In genomic region chr15:102245891-102246741, GRCm38 (mm10) we compare ENCODE assay signal across 8 mouse cellular contexts. TPM values are rescaled to one million over a fixed set of nuclear protein-coding genes. Genes with fewer than 3 reads are reported as not detected.
DNase-seq lines count a peak whose midpoint lies in the region; ATAC-seq and TF ChIP-seq lines count a peak whose summit lies in the region.

No protein-coding gene starts in this region.

- H3K9ac ChIP-seq in forebrain, embryonic 15.5 days (replicated peaks) = peak overlapping the region; percentile 53
- peak overlapping the region; percentile 63 for H3K9ac ChIP-seq in neural tube, embryonic 15.5 days (replicated peaks)

- no peak for TF ChIP-seq CTCF in layer of hippocampus, adult 2 months (conservative IDR thresholded peaks at IDR 0.05)
- no peak for TF ChIP-seq CTCF in lung, adult 2 months (IDR thresholded peaks at IDR 0.05; ENCODE audit: insufficient read depth, low read length)

- peak; percentile 90; the same call in 1 of the 2 replicates for TF ChIP-seq POLR2A in lung, adult 2 months (IDR thresholded peaks at IDR 0.05; ENCODE audit: borderline replicate concordance, extremely low read depth, low read depth, low read length)

- H3K27ac ChIP-seq in forebrain, embryonic 15.5 days (replicated peaks) = peak overlapping the region; percentile 91
- peak overlapping the region; percentile 95 for H3K27ac ChIP-seq in layer of hippocampus, adult 2 months
- H3K27ac ChIP-seq in neural tube, embryonic 15.5 days (replicated peaks) = peak overlapping the region; percentile 89

- peak overlapping the region; percentile 61 for H3K4me3 ChIP-seq in forebrain, embryonic 15.5 days
- peak overlapping the region; percentile 79 for H3K4me3 ChIP-seq in layer of hippocampus, adult 2 months
- peak overlapping the region; percentile 74 for H3K4me3 ChIP-seq in lung, adult 2 months (replicated peaks; ENCODE audit: extremely low read depth, low read depth, low read length)
- H3K4me3 ChIP-seq in neural tube, embryonic 15.5 days (replicated peaks) = peak overlapping the region; percentile 59

- peaks cover 51% of the 10 kb centered on the region for H3K4me1 ChIP-seq in forebrain, embryonic 15.5 days
- peaks cover 27% of the 10 kb centered on the region for H3K4me1 ChIP-seq in lung, adult 2 months (ENCODE audit: control insufficient read depth, insufficient read depth, low read length)
- peaks cover 68% of the 10 kb centered on the region for H3K4me1 ChIP-seq in neural tube, embryonic 15.5 days

- no peaks in the 10 kb centered on the region for H3K36me3 ChIP-seq in forebrain, embryonic 15.5 days
- no peaks in the 10 kb centered on the region for H3K36me3 ChIP-seq in neural tube, embryonic 15.5 days

- peak; percentile 98 for DNase-seq in ES-CJ7 (ENCODE audit: low read depth, low spot score)
- DNase-seq in c-Kit-positive CD71-negative TER-119-negative erythroid progenitor cells, embryonic 14.5 days (ENCODE audit: low read depth) = peak; percentile 60
- peak; percentile 69 for DNase-seq in heart, postnatal 25 days (ENCODE audit: low spot score)
- DNase-seq in layer of hippocampus, adult 2 months (ENCODE audit: low spot score in 2 of 2) = peak; percentile 66 to 78
- peak; percentile 74 for DNase-seq in lung, adult 2 months
- DNase-seq in thymus, postnatal 14 days = peak; percentile 74

- H3K4me2 ChIP-seq in forebrain, embryonic 15.5 days (replicated peaks) = peak overlapping the region; percentile 94
- H3K4me2 ChIP-seq in neural tube, embryonic 15.5 days = peak overlapping the region; percentile 98

- ATAC-seq in forebrain, embryonic 15.5 days (replicated peaks) = peak; percentile 93
- peak; percentile 91 for ATAC-seq in neural tube, embryonic 15.5 days (ENCODE audit: low FRiP score)

- intact Hi-C loops in heart, postnatal 25 days (cut with DNase I) = no loop called here

- under 1% methylated on average over 39 of the region's 44 CpGs for WGBS in forebrain, embryonic 15.5 days
- whole genome bisulfite sequencing in lung, adult 2 months = under 1% methylated on average over 41 of the region's 44 CpGs
- under 1% methylated on average over 40 of the region's 44 CpGs for WGBS in neural tube, embryonic 15.5 days

- H3K27me3 ChIP-seq in forebrain, embryonic 15.5 days = peaks cover 27% of the 10 kb centered on the region
- peaks cover 41% of the 10 kb centered on the region for H3K27me3 ChIP-seq in neural tube, embryonic 15.5 days (replicated peaks)

- no peaks in the 10 kb centered on the region for H3K9me3 ChIP-seq in forebrain, embryonic 15.5 days
- H3K9me3 ChIP-seq in neural tube, embryonic 15.5 days (replicated peaks) = no peaks in the 10 kb centered on the region

RNA-seq across cellular contexts. Expression of gene Rarg, which starts 11.2 kb away (rescaled TPM):
- polyA plus RNA-seq in forebrain, embryonic 15.5 days (2015; fragmentation: Nextera tagmentation; extraction: Ambion mirVana) = 5.9 and 6.2 TPM in 2 replicates
- total RNA-seq in heart, postnatal 25 days (2021) = 10 to 100 TPM; 17.0 to 20.8 TPM
- 10 to 100 TPM; 12.2 to 14.1 TPM for total RNA-seq in layer of hippocampus, adult 2 months (2021)
- polyA plus RNA-seq in lung, adult 2 months (2012; rRNA removed) = 75.1 and 93.9 TPM in 2 replicates
- polyA plus RNA-seq in neural tube, embryonic 15.5 days (2015; fragmentation: Nextera tagmentation; extraction: Ambion mirVana) = 7.8 and 11.9 TPM in 2 replicates

RNA-seq across cellular contexts. Expression of gene Itgb7, which starts 14.4 kb away (rescaled TPM):
- polyA plus RNA-seq in forebrain, embryonic 15.5 days (2015; fragmentation: Nextera tagmentation; extraction: Ambion mirVana) = 0.33 and 0.99 TPM in 2 replicates
- total RNA-seq in heart, postnatal 25 days (2021) = 1 to 10 TPM; 1.3 TPM
- 1 to 10 TPM; 1.0 to 3.9 TPM for total RNA-seq in layer of hippocampus, adult 2 months (2021)
- polyA plus RNA-seq in lung, adult 2 months (2012; rRNA removed) = 22.0 and 32.4 TPM in 2 replicates
- polyA plus RNA-seq in neural tube, embryonic 15.5 days (2015; fragmentation: Nextera tagmentation; extraction: Ambion mirVana) = 1.1 and 11.0 TPM in 2 replicates

RNA-seq across cellular contexts. Expression of gene Gm9918, which starts 24.2 kb away (rescaled TPM):
- not detected in 2 replicates for polyA plus RNA-seq in forebrain, embryonic 15.5 days (2015; fragmentation: Nextera tagmentation; extraction: Ambion mirVana)
- not detected for total RNA-seq in heart, postnatal 25 days (2021)
- total RNA-seq in layer of hippocampus, adult 2 months (2021) = not detected
- 0.31 and 0.60 TPM in 2 replicates for polyA plus RNA-seq in lung, adult 2 months (2012; rRNA removed)
- polyA plus RNA-seq in neural tube, embryonic 15.5 days (2015; fragmentation: Nextera tagmentation; extraction: Ambion mirVana) = 0.09 TPM in 1 of 2 replicates, not detected in the other

RNA-seq across cellular contexts. Expression of gene Mfsd5, which starts 33.1 kb away (rescaled TPM):
- 50.1 and 51.5 TPM in 2 replicates for polyA plus RNA-seq in forebrain, embryonic 15.5 days (2015; fragmentation: Nextera tagmentation; extraction: Ambion mirVana)
- 10 to 100 TPM; 15.5 to 18.5 TPM for total RNA-seq in heart, postnatal 25 days (2021)
- 10 to 100 TPM; 34.2 to 40.9 TPM for total RNA-seq in layer of hippocampus, adult 2 months (2021)
- polyA plus RNA-seq in lung, adult 2 months (2012; rRNA removed) = 95.4 and 97.1 TPM in 2 replicates
- polyA plus RNA-seq in neural tube, embryonic 15.5 days (2015; fragmentation: Nextera tagmentation; extraction: Ambion mirVana) = 59.5 and 62.7 TPM in 2 replicates

RNA-seq across cellular contexts. Expression of gene Csad, which starts 41.6 kb away (rescaled TPM):
- polyA plus RNA-seq in forebrain, embryonic 15.5 days (2015; fragmentation: Nextera tagmentation; extraction: Ambion mirVana) = 44.2 and 45.1 TPM in 2 replicates
- 10 to 100 TPM; 15.7 to 16.3 TPM for total RNA-seq in heart, postnatal 25 days (2021)
- total RNA-seq in layer of hippocampus, adult 2 months (2021) = 10 to 100 TPM; 39.5 to 40.4 TPM
- 92.8 and 106 TPM in 2 replicates for polyA plus RNA-seq in lung, adult 2 months (2012; rRNA removed)
- polyA plus RNA-seq in neural tube, embryonic 15.5 days (2015; fragmentation: Nextera tagmentation; extraction: Ambion mirVana) = 33.6 and 43.7 TPM in 2 replicates

Comparison
In these comparisons a context has a peak if more than half of its experiments do, and no peak if none do; other contexts are left out.
1. Peak in every context shown above with its lines: DNase-seq, ATAC-seq, H3K4me3 ChIP-seq and H3K27ac ChIP-seq.